Mouse (Mus musculus) gastrocnemius, postnatal 4 days (tissue): ENCODE data around the gene Hnrnpul1. TPM values are rescaled to one million over a fixed set of nuclear protein-coding genes. Genes with fewer than 3 reads are reported as not detected.

Source experiments
- DNase-seq, 2 experiments: peaks; one replicate each; pipeline ENCODE4 v3.0.0; 2021 to 2022; ENCODE audit warnings: low spot score in 2 of 2, mixed read lengths in 2 of 2
- total RNA-seq, 2 experiments: library from RNA; stranded (reverse); gene quantifications; 2 replicates each; pipeline ENCODE4 v1.2.3; 2021

Gene Hnrnpul1
- total RNA-seq, 2 experiments from 2014 or later, result 131 to 132 TPM

GRCm38 (mm10) chr7:25671686-25672085 lies 82.9 kb downstream of the Hnrnpul1 start:
- no peak for DNase-seq

Other genes with a start within 250 kb of the Hnrnpul1 start
- gene Ceacam2, start 214.9 kb downstream of the Hnrnpul1 start, total RNA-seq, result 1 to 10 TPM in 1 of 2 experiments, under 1 TPM in 1; 0.47 to 1.3 TPM
- not detected for gene Erich4, start 138.9 kb downstream of the Hnrnpul1 start, total RNA-seq
- gene Dmac2, start 135.3 kb downstream of the Hnrnpul1 start, total RNA-seq, result 10 to 100 TPM; 20.1 to 23.1 TPM
- 1 to 10 TPM; 4.2 to 4.8 TPM for gene B3gnt8, start 128.1 kb downstream of the Hnrnpul1 start, total RNA-seq
- 10 to 100 TPM; 55.6 to 55.8 TPM for gene Bckdha, start 95.8 kb downstream of the Hnrnpul1 start, total RNA-seq
- gene Exosc5, start 95.6 kb downstream of the Hnrnpul1 start, total RNA-seq, result 10 to 100 TPM; 24.5 to 25.7 TPM
- gene Tmem91, start 79.6 kb downstream of the Hnrnpul1 start, total RNA-seq, result not detected
- gene B9d2, start 74.0 kb downstream of the Hnrnpul1 start, total RNA-seq, result 10 to 100 TPM; 12.1 to 12.9 TPM
- gene Tgfb1, start 67.8 kb downstream of the Hnrnpul1 start, total RNA-seq, result 10 to 100 TPM; 21.4 to 24.6 TPM
- 10 to 100 TPM; 34.5 to 39.4 TPM for gene Ccdc97, start 35.7 kb downstream of the Hnrnpul1 start, total RNA-seq
- 100 to 1,000 TPM; 172 to 194 TPM for gene Axl, start 33.9 kb upstream of the Hnrnpul1 start, total RNA-seq
- under 1 TPM; 0.57 to 0.69 TPM for gene Cyp2s1, start 62.2 kb upstream of the Hnrnpul1 start, total RNA-seq
- gene Cyp2b10, start 142.9 kb upstream of the Hnrnpul1 start, total RNA-seq, result not detected